ENCODE assay signal across 8 mouse cellular contexts in genomic region chr8:116921005-116921336, GRCm38 (mm10). TPM values are rescaled to one million over a fixed set of nuclear protein-coding genes. Genes with fewer than 3 reads are reported as not detected.
DNase-seq lines count a peak whose midpoint lies in the region; ATAC-seq and TF ChIP-seq lines count a peak whose summit lies in the region.

No protein-coding gene starts in this region.

- under 1% methylated on average over 22 of the region's 22 CpGs for WGBS in lung, embryonic 14.5 days
- under 1% methylated on average over 22 of the region's 22 CpGs for WGBS in forebrain, embryonic 14.5 days
- WGBS in macrophage (ENCODE audit: missing documents): under 1% methylated on average over 22 of the region's 22 CpGs

- peaks cover 23% of the 10 kb centered on the region for H3K36me3 ChIP-seq in lung, embryonic 14.5 days (ENCODE audit: insufficient read depth)
- H3K36me3 ChIP-seq in forebrain, embryonic 14.5 days (ENCODE audit: control insufficient read depth, insufficient read depth, low read length): no peaks in the 10 kb centered on the region; the same call in 1 of the 2 replicates
- H3K36me3 ChIP-seq in macrophage (ENCODE audit: inconsistent target): no peaks in the 10 kb centered on the region

- H3K27me3 ChIP-seq in lung, embryonic 14.5 days (ENCODE audit: insufficient read depth, low read length): no peaks in the 10 kb centered on the region
- H3K27me3 ChIP-seq in forebrain, embryonic 14.5 days (replicated peaks; ENCODE audit: control insufficient read depth, insufficient read depth, low read length): no peaks in the 10 kb centered on the region

- H3K4me1 ChIP-seq in lung, embryonic 14.5 days (ENCODE audit: insufficient read depth): no peaks in the 10 kb centered on the region
- H3K4me1 ChIP-seq in forebrain, embryonic 14.5 days (ENCODE audit: control insufficient read depth, insufficient read depth, low read length): peaks cover 3% of the 10 kb centered on the region

- H3K9ac ChIP-seq in lung, embryonic 14.5 days: peak overlapping the region; percentile 74
- H3K9ac ChIP-seq in forebrain, embryonic 14.5 days (ENCODE audit: low read length): peak overlapping the region; percentile 72

- peak overlapping the region; percentile 63 for H3K4me2 ChIP-seq in lung, embryonic 14.5 days
- H3K4me2 ChIP-seq in forebrain, embryonic 14.5 days (ENCODE audit: low read length): peak overlapping the region; percentile 81

- no peaks in the 10 kb centered on the region for H3K9me3 ChIP-seq in lung, embryonic 14.5 days (ENCODE audit: low read depth, low read length)
- no peaks in the 10 kb centered on the region for H3K9me3 ChIP-seq in forebrain, embryonic 14.5 days (replicated peaks; ENCODE audit: control insufficient read depth, low read length)

- DNase-seq in lung, embryonic 14.5 days: no peak
- no peak for DNase-seq in lung, postnatal 4 days
- peak; percentile 75 for DNase-seq in adrenal gland, postnatal 25 days
- DNase-seq in forebrain, embryonic 14.5 days (ENCODE audit: low spot score): no peak
- DNase-seq in spleen, postnatal 14 days (ENCODE audit: low spot score in 2 of 2): no peak
- no peak for DNase-seq in spleen, adult 18-20 months
- no peak for DNase-seq in thymus, postnatal 10 days (ENCODE audit: low spot score in 2 of 2)

- H3K27ac ChIP-seq in lung, embryonic 14.5 days (ENCODE audit: low read depth): peak overlapping the region; percentile 84
- peak overlapping the region; percentile 75 for H3K27ac ChIP-seq in forebrain, embryonic 14.5 days (ENCODE audit: low read depth, low read length)
- peak overlapping the region; percentile 84 for H3K27ac ChIP-seq in macrophage

- peaks cover 17% of the 10 kb centered on the region for H3K79me2 ChIP-seq in macrophage (ENCODE audit: inconsistent target)

- peak; percentile 59 for ATAC-seq in lung, embryonic 14.5 days (ENCODE audit: insufficient read depth)
- ATAC-seq in forebrain, embryonic 14.5 days: peak; percentile 59

- peak overlapping the region; percentile 77 for H3K4me3 ChIP-seq in lung, embryonic 14.5 days (ENCODE audit: low read depth, low read length)
- peak overlapping the region; percentile 73 for H3K4me3 ChIP-seq in forebrain, embryonic 14.5 days (ENCODE audit: low read depth, low read length)
- peak overlapping the region; percentile 58 for H3K4me3 ChIP-seq in macrophage (ENCODE audit: inconsistent target)

- TF ChIP-seq CTCF in lung, embryonic 14.5 days (IDR thresholded peaks at IDR 0.05; ENCODE audit: low read depth): no peak

RNA-seq across cellular contexts. Expression of gene Cmc2, which starts 0.3 kb away (rescaled TPM):
- 88.2 and 92.6 TPM in 2 replicates for polyA plus RNA-seq in lung, embryonic 14.5 days (2014; fragmentation: Nextera tagmentation; extraction: Ambion mirVana)
- 50.7 and 55.5 TPM in 2 replicates for total RNA-seq in adrenal gland, postnatal 25 days (2021)
- polyA plus RNA-seq in forebrain, embryonic 14.5 days (2014; fragmentation: Nextera tagmentation; extraction: Ambion mirVana): 43.1 and 52.6 TPM in 2 replicates
- 1 to 10 TPM in 15 of 26 experiments, under 1 TPM in 2, not detected in 9; 0.41 to 6.3 (median 1.9) TPM for total RNA-seq in macrophage (2018; cell fraction: chromatin; rRNA removed)
- total RNA-seq in macrophage (2018; cell fraction: cytosol; rRNA removed): 10 to 100 TPM in 8 of 26 experiments, 1 to 10 TPM in 18; 5.9 to 15.8 (median 9.7) TPM
- 10 to 100 TPM in 1 of 26 experiments, 1 to 10 TPM in 24, under 1 TPM in 1; 0.82 to 10.5 (median 3.9) TPM for total RNA-seq in macrophage (2018; cell fraction: nucleus; rRNA removed)
- 7.6 to 14.5 TPM (median 13.8 TPM) in 3 replicates for polyA plus RNA-seq in macrophage (2018)

RNA-seq across cellular contexts. Expression of gene Cenpn, which starts 0.6 kb away (rescaled TPM):
- 53.9 and 58.9 TPM in 2 replicates for polyA plus RNA-seq in lung, embryonic 14.5 days (2014; fragmentation: Nextera tagmentation; extraction: Ambion mirVana)
- 7.4 and 9.6 TPM in 2 replicates for total RNA-seq in adrenal gland, postnatal 25 days (2021)
- 18.5 and 23.7 TPM in 2 replicates for polyA plus RNA-seq in forebrain, embryonic 14.5 days (2014; fragmentation: Nextera tagmentation; extraction: Ambion mirVana)
- 10 to 100 TPM in 1 of 26 experiments, 1 to 10 TPM in 22, under 1 TPM in 1, not detected in 2; 0.66 to 10.2 (median 2.9) TPM for total RNA-seq in macrophage (2018; cell fraction: chromatin; rRNA removed)
- total RNA-seq in macrophage (2018; cell fraction: cytosol; rRNA removed): 1 to 10 TPM in 25 of 26 experiments, under 1 TPM in 1; 0.96 to 3.0 (median 1.9) TPM
- 10 to 100 TPM in 1 of 26 experiments, 1 to 10 TPM in 21, under 1 TPM in 3, not detected in 1; 0.35 to 10.8 (median 2.2) TPM for total RNA-seq in macrophage (2018; cell fraction: nucleus; rRNA removed)
- polyA plus RNA-seq in macrophage (2018): 2.0 to 6.7 TPM (median 4.5 TPM) in 3 replicates

RNA-seq across cellular contexts. Expression of gene Atmin, which starts 22.2 kb away (rescaled TPM):
- polyA plus RNA-seq in lung, embryonic 14.5 days (2014; fragmentation: Nextera tagmentation; extraction: Ambion mirVana): 15.4 and 15.8 TPM in 2 replicates
- total RNA-seq in adrenal gland, postnatal 25 days (2021): 20.6 and 23.8 TPM in 2 replicates
- polyA plus RNA-seq in forebrain, embryonic 14.5 days (2014; fragmentation: Nextera tagmentation; extraction: Ambion mirVana): 16.4 and 16.9 TPM in 2 replicates
- 1 to 10 TPM in 21 of 26 experiments, under 1 TPM in 5; 0.24 to 9.6 (median 2.9) TPM for total RNA-seq in macrophage (2018; cell fraction: chromatin; rRNA removed)
- 10 to 100 TPM in 24 of 26 experiments, 1 to 10 TPM in 2; 7.8 to 23.1 (median 19.0) TPM for total RNA-seq in macrophage (2018; cell fraction: cytosol; rRNA removed)
- 10 to 100 TPM in 15 of 26 experiments, 1 to 10 TPM in 11; 2.7 to 22.7 (median 11.0) TPM for total RNA-seq in macrophage (2018; cell fraction: nucleus; rRNA removed)
- 13.1 to 14.3 TPM (median 13.5 TPM) in 3 replicates for polyA plus RNA-seq in macrophage (2018)

RNA-seq across cellular contexts. Expression of gene 1700030J22Rik, which starts 57.8 kb away (rescaled TPM):
- 1.8 and 1.9 TPM in 2 replicates for polyA plus RNA-seq in lung, embryonic 14.5 days (2014; fragmentation: Nextera tagmentation; extraction: Ambion mirVana)
- total RNA-seq in adrenal gland, postnatal 25 days (2021): 2.2 and 3.8 TPM in 2 replicates
- 3.9 TPM in 2 replicates for polyA plus RNA-seq in forebrain, embryonic 14.5 days (2014; fragmentation: Nextera tagmentation; extraction: Ambion mirVana)
- total RNA-seq in macrophage (2018; cell fraction: chromatin; rRNA removed): 1 to 10 TPM in 12 of 26 experiments, under 1 TPM in 10, not detected in 4; 0.29 to 2.5 (median 1.2) TPM
- total RNA-seq in macrophage (2018; cell fraction: cytosol; rRNA removed): 1 to 10 TPM in 11 of 26 experiments, under 1 TPM in 15; 0.14 to 1.4 (median 0.88) TPM
- 1 to 10 TPM in 12 of 26 experiments, under 1 TPM in 13, not detected in 1; 0.36 to 2.5 (median 0.92) TPM for total RNA-seq in macrophage (2018; cell fraction: nucleus; rRNA removed)
- polyA plus RNA-seq in macrophage (2018): 0.57 to 1.3 TPM (median 0.98 TPM) in 3 replicates
